ENCODE assay signal across 9 mouse cellular contexts in genomic region chr10:91888537-91888936, GRCm38 (mm10).
DNase-seq lines count a peak whose midpoint lies in the region; ATAC-seq and TF ChIP-seq lines count a peak whose summit lies in the region.
"Had no signal": no experiment of that assay in that cellular context is flagged by ENCODE, and none has a peak within 500 bp of the region (broad histone marks: within the 10 kb centered on the region; RNA-seq: fewer than 3 reads in every experiment).

No protein-coding gene starts in this region.

- peak; percentile 81 for DNase-seq in hindbrain, postnatal 0 days (ENCODE audit: low spot score)
- peak; percentile 23 to 44 for DNase-seq in frontal cortex, postnatal 14 days (ENCODE audit: low spot score in 2 of 2)
- DNase-seq in layer of hippocampus, postnatal 25 days (ENCODE audit: extremely low spot score in 1 of 2, low spot score in 1 of 2), result peak; percentile 15 to 17
- peak; percentile 31 for DNase-seq in right cerebral cortex, postnatal 4 days
- DNase-seq in kidney, adult 2 months, result no peak
- DNase-seq in kidney, adult 9 months, result no peak
- no peak for DNase-seq in lung, postnatal 14 days

- no peaks in the 10 kb centered on the region for H3K4me1 ChIP-seq in hindbrain, postnatal 0 days (ENCODE audit: insufficient read depth, low read length)
- no peaks in the 10 kb centered on the region for H3K4me1 ChIP-seq in hindbrain, embryonic 12.5 days
- H3K4me1 ChIP-seq in kidney, adult 2 months (ENCODE audit: control insufficient read depth, insufficient read depth, low read length), result no peaks in the 10 kb centered on the region

- ATAC-seq in hindbrain, postnatal 0 days, result peak; percentile 84
- no peak for ATAC-seq in hindbrain, embryonic 12.5 days (ENCODE audit: low FRiP score)
- ATAC-seq: Patski had no signal

- no peak for TF ChIP-seq POLR2A in kidney, adult 2 months (IDR thresholded peaks at IDR 0.05; ENCODE audit: low read depth, low read length)

- H3K27ac ChIP-seq in hindbrain, postnatal 0 days, result no peak overlapping the region
- no peak overlapping the region for H3K27ac ChIP-seq in hindbrain, embryonic 12.5 days
- H3K27ac ChIP-seq in kidney, adult 2 months (ENCODE audit: insufficient read depth, low read depth, low read length), result no peak overlapping the region

- H3K9me3 ChIP-seq in hindbrain, postnatal 0 days (ENCODE audit: low read length), result no peaks in the 10 kb centered on the region
- H3K9me3 ChIP-seq in hindbrain, embryonic 12.5 days (replicated peaks), result no peaks in the 10 kb centered on the region

- H3K4me3 ChIP-seq in hindbrain, postnatal 0 days (ENCODE audit: low read length), result no peak overlapping the region
- no peak overlapping the region for H3K4me3 ChIP-seq in hindbrain, embryonic 12.5 days
- no peak overlapping the region for H3K4me3 ChIP-seq in kidney, adult 2 months (ENCODE audit: insufficient read depth, low read depth, low read length)

- no peak overlapping the region for H3K9ac ChIP-seq in hindbrain, postnatal 0 days (replicated peaks; ENCODE audit: low read length)
- H3K9ac ChIP-seq in hindbrain, embryonic 12.5 days, result no peak overlapping the region

- H3K36me3 ChIP-seq in hindbrain, postnatal 0 days (ENCODE audit: insufficient read depth, low read length), result no peaks in the 10 kb centered on the region
- H3K36me3 ChIP-seq in hindbrain, embryonic 12.5 days, result no peaks in the 10 kb centered on the region
- no peaks in the 10 kb centered on the region for H3K36me3 ChIP-seq in kidney, adult 2 months (ENCODE audit: control insufficient read depth, insufficient read depth, low read length)

- no peaks in the 10 kb centered on the region for H3K27me3 ChIP-seq in hindbrain, postnatal 0 days (ENCODE audit: insufficient read depth, low read length)
- no peaks in the 10 kb centered on the region for H3K27me3 ChIP-seq in hindbrain, embryonic 12.5 days
- no peaks in the 10 kb centered on the region for H3K27me3 ChIP-seq in kidney, adult 2 months (replicated peaks; ENCODE audit: control insufficient read depth, insufficient read depth, low read length)
- H3K27me3 ChIP-seq: Patski had no signal

- WGBS in hindbrain, postnatal 0 days, result 44% methylated on average over 4 of the region's 4 CpGs
- WGBS in hindbrain, embryonic 12.5 days, result 81% methylated on average over 4 of the region's 4 CpGs
- 74% methylated on average over 4 of the region's 4 CpGs for WGBS in kidney, adult 2 months

- no peak overlapping the region for H3K4me2 ChIP-seq in hindbrain, postnatal 0 days (ENCODE audit: low read depth, low read length)
- no peak overlapping the region for H3K4me2 ChIP-seq in hindbrain, embryonic 12.5 days (replicated peaks)

- no peak for TF ChIP-seq CTCF in hindbrain, postnatal 0 days (IDR thresholded peaks at IDR 0.05; ENCODE audit: low read depth)
- no peak for TF ChIP-seq CTCF in kidney, adult 2 months (conservative IDR thresholded peaks at IDR 0.05; ENCODE audit: insufficient read depth, insufficient read length, low read depth, low read length)

Comparison
In these comparisons a context has a peak if more than half of its experiments do, and no peak if none do; other contexts are left out.
1. DNase-seq: peak in hindbrain, postnatal 0 days (single experiment), frontal cortex, postnatal 14 days (2 of 2), layer of hippocampus, postnatal 25 days (2 of 2) and right cerebral cortex, postnatal 4 days (single experiment); none in kidney, adult 2 months (single experiment), kidney, adult 9 months (single experiment) and lung, postnatal 14 days (single experiment).